Mouse (Mus musculus): ENCODE results near the gene Cbwd1. TPM values are rescaled to one million over a fixed set of nuclear protein-coding genes. Genes with fewer than 3 reads are reported as not detected.

Cbwd1 gene
- polyA plus RNA-seq, 1 experiment from 2014 or later: 22.4 TPM

DNA sequence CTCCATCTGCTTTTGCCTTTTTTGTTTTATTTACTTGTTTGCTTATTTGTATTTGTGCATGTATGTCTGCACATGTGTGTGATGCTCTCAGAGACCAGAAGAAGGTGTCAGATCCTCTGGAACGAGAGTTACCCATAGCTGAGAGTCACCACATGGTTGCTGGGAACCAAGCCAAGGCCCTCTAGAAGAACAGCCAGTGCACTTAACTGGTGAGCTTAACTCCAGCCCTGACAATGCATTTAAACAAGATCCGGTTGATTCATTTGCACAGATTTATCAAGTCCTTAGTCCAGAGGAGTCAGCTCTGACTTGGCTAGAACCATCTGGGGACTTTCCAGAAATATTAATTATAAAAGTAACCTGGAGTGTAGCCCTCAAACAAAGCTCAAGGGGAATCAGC lies 87.5 kb downstream of the Cbwd1 start:
- H3K9me3 ChIP-seq: no peaks in the 10 kb centered on the region
- H3K27me3 ChIP-seq (replicated peaks): no peaks in the 10 kb centered on the region; the same call in 1 of the 2 replicates
- 65% methylated on average over 2 of the region's 2 CpGs for WGBS
- H3K4me2 ChIP-seq (replicated peaks): no peak overlapping the region
- H3K4me3 ChIP-seq: no peak overlapping the region
- no peak overlapping the region for H3K27ac ChIP-seq
- H3K4me1 ChIP-seq: no peaks in the 10 kb centered on the region
- no peak overlapping the region for H3K9ac ChIP-seq
- ATAC-seq (ENCODE audit: low FRiP score, low read depth): no peak
- no peaks in the 10 kb centered on the region for H3K36me3 ChIP-seq

DNA sequence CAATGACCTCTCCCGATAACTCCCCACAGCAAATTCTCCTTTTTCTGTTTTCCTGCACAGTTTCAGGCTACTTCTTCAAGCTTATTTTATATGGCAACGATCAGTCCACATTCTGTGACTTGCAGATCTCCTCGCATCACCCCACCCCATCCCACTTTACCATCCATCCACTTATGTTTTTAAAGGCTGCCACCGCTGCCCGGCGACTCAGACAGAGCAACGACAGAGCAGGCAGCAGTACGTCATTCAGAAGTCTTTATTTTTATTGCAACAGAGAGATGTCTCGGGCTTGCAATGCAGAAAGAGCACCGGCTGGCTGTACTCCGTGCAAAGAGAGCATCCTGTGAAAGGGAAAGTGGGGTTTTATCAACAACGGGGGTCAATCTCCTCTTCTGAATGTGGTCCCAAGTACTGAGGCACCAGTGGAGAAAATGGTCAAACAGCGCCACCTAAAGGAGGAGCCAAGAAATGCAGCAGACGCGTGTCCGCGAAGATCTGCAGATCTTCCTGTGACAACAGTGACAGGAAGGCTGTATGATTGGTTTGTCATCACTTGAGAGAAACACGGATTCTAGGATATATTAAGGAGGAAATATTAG lies 90.3 kb downstream of the Cbwd1 start:
- no peaks in the 10 kb centered on the region for H3K9me3 ChIP-seq
- H3K4me1 ChIP-seq: no peaks in the 10 kb centered on the region
- H3K36me3 ChIP-seq: no peaks in the 10 kb centered on the region
- peak overlapping the region; percentile 45; the same call in 1 of the 2 replicates for H3K9ac ChIP-seq
- peak; percentile 41; the same call in 1 of the 2 replicates for ATAC-seq (ENCODE audit: low FRiP score, low read depth)
- peak overlapping the region; percentile 60 for H3K4me2 ChIP-seq (replicated peaks)
- H3K4me3 ChIP-seq: peak overlapping the region; percentile 29; the same call in 1 of the 2 replicates
- no peaks in the 10 kb centered on the region; the same call in 1 of the 2 replicates for H3K27me3 ChIP-seq (replicated peaks)
- H3K27ac ChIP-seq: no peak overlapping the region
- WGBS: 20% methylated on average over 18 of the region's 18 CpGs

Small RNAs within 50 kb of the gene (microRNA-seq; reads per million reads assigned to microRNA genes)
- not detected for gene Mir3084-1

Other genes with a start within 250 kb of the Cbwd1 start
- 1.1 and 1.7 TPM in 2 replicates for gene Pgm5, start 99.8 kb downstream of the Cbwd1 start, polyA plus RNA-seq (2016; fragmentation: Nextera tagmentation; extraction: Ambion mirVana)
- 237 and 247 TPM in 2 replicates for gene Gm10053, start 85.9 kb downstream of the Cbwd1 start, polyA plus RNA-seq (2016; fragmentation: Nextera tagmentation; extraction: Ambion mirVana)
- not detected in 2 replicates for gene Foxd4, start 60.4 kb downstream of the Cbwd1 start, polyA plus RNA-seq (2016; fragmentation: Nextera tagmentation; extraction: Ambion mirVana)
- gene Dock8, start 37.9 kb upstream of the Cbwd1 start, polyA plus RNA-seq (2016; fragmentation: Nextera tagmentation; extraction: Ambion mirVana): 0.66 and 1.1 TPM in 2 replicates